Mouse (Mus musculus) limb, embryonic 12.5 days (tissue): ENCODE results near the gene Cacng3. TPM values are rescaled to one million over a fixed set of nuclear protein-coding genes. Genes with fewer than 3 reads are reported as not detected.

ENCODE experiments used
- ATAC-seq: fragments of 200-750 bp; cut with Nextera tagmentation; 2 replicates; pipeline ENCODE4 v1.8.0; 2017; ENCODE audit warnings: low read depth, moderate TSS enrichment; ENCODE audit not compliant: insufficient number of reproducible peaks, insufficient read depth, low FRiP score, low TSS enrichment
- H3K27ac ChIP-seq: fragments of 300-500 bp; sonication (generic); 2 replicates; pipeline ENCODE4 v1.5.1; 2016; ENCODE audit warnings: mild to moderate bottlenecking, moderate library complexity
- H3K27me3 ChIP-seq: fragments of 300-500 bp; sonication (generic); 2 replicates; pipeline ENCODE4 v1.6.1; 2016; ENCODE audit warnings: mild to moderate bottlenecking, moderate library complexity
- H3K36me3 ChIP-seq: fragments of 300-500 bp; sonication (generic); 2 replicates; pipeline ENCODE4 v1.6.1; 2016; ENCODE audit warnings: mild to moderate bottlenecking, moderate library complexity
- H3K4me1 ChIP-seq: fragments of 300-500 bp; sonication (generic); replicated peaks from 2 replicates; pipeline ENCODE4 v1.6.1; 2016
- H3K4me2 ChIP-seq: fragments of 300-500 bp; sonication (generic); 2 replicates; pipeline ENCODE4 v1.6.1; 2016; ENCODE audit warnings: mild to moderate bottlenecking, moderate library complexity
- H3K4me3 ChIP-seq: fragments of 300-500 bp; sonication (generic); replicated peaks from 2 replicates; pipeline ENCODE4 v1.5.1; 2016; ENCODE audit warnings: mild to moderate bottlenecking
- H3K9ac ChIP-seq: fragments of 300-500 bp; sonication (generic); replicated peaks from 2 replicates; pipeline ENCODE4 v1.6.1; 2016; ENCODE audit warnings: mild to moderate bottlenecking, moderate library complexity
- H3K9me3 ChIP-seq: fragments of 300-500 bp; sonication (generic); 2 replicates; pipeline ENCODE4 v1.6.1; 2016; ENCODE audit warnings: mild to moderate bottlenecking, moderate library complexity
- WGBS: fragments of 180-500 bp; shearing (Covaris S2); methylation state at CpG from one replicate; pipeline ENCODE4 v1.1.7; 2016; 5-methylcytosine and 5-hydroxymethylcytosine counted together
- polyA plus RNA-seq: library from polyadenylated mRNA; unstranded; fragments of >200 nt; fragmentation: Nextera tagmentation; extraction: Ambion mirVana; gene quantifications from 2 replicates; pipeline ENCODE4 v1.2.1, GENCODE M21; 2016

The Cacng3 gene
- not detected in 2 replicates for polyA plus RNA-seq

DNA sequence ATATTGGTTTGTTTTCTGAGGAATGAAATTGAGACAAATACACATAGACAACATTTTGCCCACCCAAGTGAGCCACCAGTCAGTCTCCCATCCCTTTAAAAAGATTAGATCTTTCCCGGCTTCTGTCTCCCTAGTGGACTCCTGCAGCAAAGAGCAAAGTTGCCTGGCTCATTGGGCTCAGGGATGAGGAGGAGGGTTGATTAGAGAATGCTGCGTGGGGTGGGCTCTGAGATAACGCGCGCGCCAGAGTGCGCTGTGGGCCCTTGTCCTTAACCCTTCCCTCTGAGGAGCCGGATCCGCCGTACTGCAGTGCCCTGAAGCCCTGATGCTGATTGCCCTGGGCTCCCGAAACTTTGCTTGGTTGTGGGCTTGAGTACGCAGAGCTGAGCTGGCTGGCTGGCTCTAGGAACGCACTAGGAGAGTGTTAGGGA lies at the start of gene Cacng3:
Cacng3 (plus strand) TSS at position 51 of the 431 bp plus-strand sequence.
- Histone ChIP-seq H3K4me3 (no peak within 1 kb of the TSS), H3K4me2 (0 out of 2 replicates have a peak within 1 kb of the TSS, but pooled peaks have one; percentile 6), H3K27ac (no peak within 1 kb of the TSS), H3K9ac (no peak within 1 kb of the TSS), H3K4me1 (0 out of 2 replicates have a peak, but pooled peaks cover 5% of the 10 kb centered on the region), H3K27me3 (peaks cover 19% of the 10 kb centered on the region), H3K36me3 (no peaks in the 10 kb centered on the region), H3K9me3 (no peaks in the 10 kb centered on the region)
- ATAC-seq: no peak
- WGBS: 26% methylated on average over 13 of the region's 13 CpGs

- H3K36me3 ChIP-seq: no peaks in the 10 kb centered on the region
- ATAC-seq: no peak
- H3K4me3 ChIP-seq: no peak overlapping the region
- WGBS: 58% methylated on average over 9 of the region's 9 CpGs
- H3K4me1 ChIP-seq: no peaks in the 10 kb centered on the region
- H3K9ac ChIP-seq: no peak overlapping the region
- no peak overlapping the region for H3K4me2 ChIP-seq
- H3K27ac ChIP-seq: no peak overlapping the region
- 0 out of 2 replicates have a peak, but pooled peaks cover 4% of the 10 kb centered on the region for H3K9me3 ChIP-seq
- H3K27me3 ChIP-seq: no peaks in the 10 kb centered on the region
Measured at GRCm38 (mm10) chr7:122622125-122622774, 48.0 kb upstream of the Cacng3 start.

- Histone ChIP-seq H3K9ac (no peak overlapping the region), H3K4me3 (no peak overlapping the region), H3K27me3 (no peaks in the 10 kb centered on the region), H3K9me3 (0 out of 2 replicates have a peak, but pooled peaks cover 4% of the 10 kb centered on the region), H3K4me2 (no peak overlapping the region), H3K4me1 (no peaks in the 10 kb centered on the region), H3K36me3 (no peaks in the 10 kb centered on the region), H3K27ac (no peak overlapping the region)
- WGBS: 73% methylated on average over 1 of the region's 1 CpGs
- no peak for ATAC-seq
Measured at GRCm38 (mm10) chr7:122623753-122624152, 46.5 kb upstream of the Cacng3 start.

DNA sequence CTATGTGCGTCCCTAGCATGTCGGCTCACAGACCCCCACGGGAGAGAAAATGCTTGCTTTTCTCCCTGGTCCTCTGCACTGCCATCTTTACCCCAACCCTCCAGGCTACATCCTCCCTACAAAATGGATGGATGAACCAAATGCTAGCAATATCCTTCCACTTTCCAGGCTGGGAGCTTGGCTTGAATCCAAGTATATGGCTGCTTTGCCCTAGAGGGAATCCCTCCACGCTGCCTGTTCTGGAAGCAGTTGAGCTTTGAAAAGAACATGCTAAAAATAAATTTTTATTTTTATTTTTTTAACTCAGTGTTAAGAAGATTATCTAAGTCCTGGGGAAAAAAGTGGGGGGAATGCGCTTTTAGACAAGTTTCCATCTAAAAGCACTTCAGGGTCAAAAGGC lies 42.2 kb upstream of the Cacng3 start:
- no peak for ATAC-seq
- Histone ChIP-seq H3K4me3 (no peak overlapping the region), H3K4me2 (no peak overlapping the region), H3K4me1 (no peaks in the 10 kb centered on the region), H3K9ac (no peak overlapping the region), H3K27ac (no peak overlapping the region), H3K27me3 (no peaks in the 10 kb centered on the region), H3K9me3 (0 out of 2 replicates have a peak, but pooled peaks cover 4% of the 10 kb centered on the region), H3K36me3 (no peaks in the 10 kb centered on the region)
- 86% methylated on average over 5 of the region's 5 CpGs for WGBS

DNA sequence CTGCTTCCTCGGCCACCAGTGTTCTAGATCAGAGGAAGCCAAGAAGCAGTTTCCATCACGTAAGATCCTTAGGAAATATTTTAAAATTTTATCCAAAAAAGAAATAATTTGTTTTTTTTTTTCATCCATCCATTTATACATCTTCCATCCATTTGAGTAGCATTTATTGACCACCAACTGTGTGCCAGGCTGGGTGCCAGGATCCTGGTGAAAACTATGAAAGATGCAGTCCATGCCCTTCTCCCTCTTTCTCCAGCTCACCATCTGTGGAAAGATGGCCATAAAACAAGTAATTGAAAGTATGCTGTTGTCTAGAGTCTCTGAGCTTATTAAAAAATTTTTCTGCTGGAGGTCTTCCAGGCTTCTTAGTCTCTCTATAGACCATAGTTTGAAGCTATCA lies 39.9 kb upstream of the Cacng3 start:
- H3K4me3 ChIP-seq: no peak overlapping the region
- no peak overlapping the region for H3K4me2 ChIP-seq
- no peaks in the 10 kb centered on the region for H3K36me3 ChIP-seq
- no peaks in the 10 kb centered on the region for H3K27me3 ChIP-seq
- WGBS: 80% methylated on average over 2 of the region's 2 CpGs
- no peaks in the 10 kb centered on the region for H3K9me3 ChIP-seq
- H3K27ac ChIP-seq: no peak overlapping the region
- H3K9ac ChIP-seq: no peak overlapping the region
- no peak for ATAC-seq
- no peaks in the 10 kb centered on the region for H3K4me1 ChIP-seq

DNA sequence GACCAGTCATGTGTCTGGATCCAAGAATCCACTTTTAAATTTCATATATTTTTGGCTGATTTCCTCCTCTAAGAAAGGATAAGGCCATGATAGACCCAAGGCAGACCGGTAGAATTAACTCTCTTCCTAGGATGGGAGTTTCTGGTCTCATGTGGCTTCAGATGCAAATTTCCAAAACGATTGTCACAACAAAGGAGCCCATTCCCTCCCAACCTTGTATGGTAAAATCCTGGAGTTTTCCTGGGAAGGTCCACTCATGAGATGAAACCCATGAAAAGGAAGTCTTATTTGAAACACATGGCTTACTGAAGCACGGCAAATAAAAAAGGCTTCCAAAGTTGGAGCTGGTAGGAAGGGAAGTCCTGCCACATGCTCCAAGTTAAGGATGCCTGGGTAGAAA lies 39.1 kb upstream of the Cacng3 start:
- Histone ChIP-seq H3K27me3 (no peaks in the 10 kb centered on the region), H3K4me3 (no peak overlapping the region), H3K27ac (no peak overlapping the region), H3K4me2 (no peak overlapping the region), H3K4me1 (no peaks in the 10 kb centered on the region), H3K9me3 (no peaks in the 10 kb centered on the region), H3K36me3 (no peaks in the 10 kb centered on the region), H3K9ac (no peak overlapping the region)
- WGBS: 64% methylated on average over 3 of the region's 3 CpGs
- ATAC-seq: no peak

DNA sequence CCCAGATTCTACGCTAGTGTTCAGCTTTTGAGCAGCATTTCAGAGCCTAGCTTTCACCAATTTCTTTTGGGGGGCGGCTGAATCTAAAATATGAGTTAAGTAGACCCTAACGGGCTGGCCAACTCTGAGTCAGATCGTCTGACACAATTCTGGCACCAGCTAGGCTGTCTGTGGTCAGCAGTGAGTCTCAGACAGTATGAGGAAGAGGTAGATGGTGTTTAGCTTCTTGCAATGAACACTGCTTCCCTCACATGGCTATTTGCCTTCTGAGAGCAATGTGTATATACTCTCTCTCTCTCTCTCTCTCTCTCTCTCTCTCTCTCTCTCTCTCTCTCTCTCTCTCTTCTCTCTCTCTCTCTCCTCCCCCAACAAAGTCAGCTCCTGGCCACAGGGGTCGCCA lies 37.3 kb upstream of the Cacng3 start:
- no peak for ATAC-seq
- 75% methylated on average over 5 of the region's 5 CpGs for WGBS
- no peak overlapping the region for H3K9ac ChIP-seq
- H3K4me3 ChIP-seq: no peak overlapping the region
- no peaks in the 10 kb centered on the region for H3K36me3 ChIP-seq
- no peak overlapping the region for H3K4me2 ChIP-seq
- no peaks in the 10 kb centered on the region for H3K9me3 ChIP-seq
- no peak overlapping the region for H3K27ac ChIP-seq
- H3K4me1 ChIP-seq: no peaks in the 10 kb centered on the region
- H3K27me3 ChIP-seq: no peaks in the 10 kb centered on the region

DNA sequence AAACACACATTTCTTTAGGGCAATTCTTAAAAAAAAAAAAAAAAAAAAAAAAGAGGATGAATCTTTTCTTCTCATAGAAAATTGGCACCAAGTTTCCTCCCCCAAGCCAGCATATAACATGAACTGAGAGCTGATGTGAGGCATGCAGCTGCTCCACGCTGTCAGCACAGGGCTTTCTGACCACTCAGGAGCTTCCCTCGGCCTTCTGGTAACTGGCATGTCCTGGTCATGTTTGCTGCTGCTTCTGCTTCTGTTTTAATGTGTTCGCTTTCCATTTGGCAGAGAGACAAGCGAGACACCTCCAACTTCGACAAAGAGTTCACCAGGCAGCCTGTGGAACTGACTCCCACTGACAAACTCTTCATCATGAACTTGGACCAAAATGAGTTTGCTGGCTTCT lies 36.8 kb upstream of the Cacng3 start:
- Histone ChIP-seq H3K9me3 (no peaks in the 10 kb centered on the region), H3K36me3 (no peaks in the 10 kb centered on the region), H3K4me1 (no peaks in the 10 kb centered on the region), H3K4me2 (no peak overlapping the region), H3K4me3 (no peak overlapping the region), H3K27ac (no peak overlapping the region), H3K27me3 (no peaks in the 10 kb centered on the region), H3K9ac (no peak overlapping the region)
- 91% methylated on average over 5 of the region's 5 CpGs for WGBS
- no peak for ATAC-seq

- H3K27me3 ChIP-seq: no peaks in the 10 kb centered on the region
- H3K4me2 ChIP-seq: no peak overlapping the region
- H3K36me3 ChIP-seq: no peaks in the 10 kb centered on the region
- H3K4me3 ChIP-seq: no peak overlapping the region
- ATAC-seq: no peak
- no peak overlapping the region for H3K27ac ChIP-seq
- no peaks in the 10 kb centered on the region for H3K9me3 ChIP-seq
- no peaks in the 10 kb centered on the region for H3K4me1 ChIP-seq
- 92% methylated on average over 8 of the region's 8 CpGs for WGBS
- H3K9ac ChIP-seq: no peak overlapping the region
Measured at GRCm38 (mm10) chr7:122643676-122644075, 26.6 kb upstream of the Cacng3 start.

DNA sequence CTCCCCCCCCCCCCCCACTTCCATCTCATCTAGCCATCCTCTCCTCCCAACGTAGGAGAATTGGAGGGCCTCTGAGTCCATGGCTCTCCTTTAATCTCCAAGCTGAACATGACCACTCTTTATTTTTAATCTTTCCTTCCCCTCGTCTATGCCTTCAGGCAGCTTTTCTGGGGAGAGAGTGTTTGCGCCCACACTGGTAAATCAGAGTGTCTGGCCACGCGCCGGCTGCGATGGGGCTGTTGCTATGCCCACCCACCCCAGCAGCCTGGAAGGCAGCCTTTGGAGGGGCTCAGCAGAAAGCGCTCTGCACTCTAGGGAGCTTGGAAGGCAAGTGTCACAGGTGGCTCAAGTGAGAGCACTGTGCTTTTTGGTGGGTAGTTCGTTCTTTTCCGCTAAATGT lies 21.0 kb upstream of the Cacng3 start:
- Histone ChIP-seq H3K4me3 (no peak overlapping the region), H3K27me3 (no peaks in the 10 kb centered on the region), H3K27ac (no peak overlapping the region), H3K9me3 (no peaks in the 10 kb centered on the region), H3K36me3 (no peaks in the 10 kb centered on the region), H3K4me1 (no peaks in the 10 kb centered on the region), H3K4me2 (no peak overlapping the region), H3K9ac (no peak overlapping the region)
- no peak for ATAC-seq
- WGBS: 84% methylated on average over 10 of the region's 10 CpGs

DNA sequence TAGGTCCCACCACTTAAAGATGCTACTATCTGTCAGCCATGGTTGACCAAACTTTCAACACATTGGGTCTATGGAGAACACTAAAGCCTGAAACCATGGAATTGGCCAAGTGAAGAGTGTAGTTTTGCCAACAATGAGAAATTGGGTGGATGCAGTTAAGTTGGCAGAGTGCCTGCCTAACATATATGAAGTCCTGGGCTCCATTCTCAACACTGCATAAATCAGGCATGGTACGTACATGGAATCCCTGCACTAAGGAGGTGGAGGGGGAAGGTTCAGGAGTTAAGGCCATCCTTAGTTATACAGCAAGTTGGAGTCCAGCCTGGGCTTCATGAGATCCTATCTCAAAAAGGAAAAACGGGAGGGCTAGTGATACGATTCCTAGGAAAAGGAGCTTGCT lies 17.8 kb upstream of the Cacng3 start:
- ATAC-seq: no peak
- Histone ChIP-seq H3K27me3 (no peaks in the 10 kb centered on the region), H3K4me2 (no peak overlapping the region), H3K9me3 (no peaks in the 10 kb centered on the region), H3K4me1 (no peaks in the 10 kb centered on the region), H3K36me3 (no peaks in the 10 kb centered on the region), H3K9ac (no peak overlapping the region), H3K27ac (no peak overlapping the region), H3K4me3 (no peak overlapping the region)
- 79% methylated on average over 3 of the region's 3 CpGs for WGBS

DNA sequence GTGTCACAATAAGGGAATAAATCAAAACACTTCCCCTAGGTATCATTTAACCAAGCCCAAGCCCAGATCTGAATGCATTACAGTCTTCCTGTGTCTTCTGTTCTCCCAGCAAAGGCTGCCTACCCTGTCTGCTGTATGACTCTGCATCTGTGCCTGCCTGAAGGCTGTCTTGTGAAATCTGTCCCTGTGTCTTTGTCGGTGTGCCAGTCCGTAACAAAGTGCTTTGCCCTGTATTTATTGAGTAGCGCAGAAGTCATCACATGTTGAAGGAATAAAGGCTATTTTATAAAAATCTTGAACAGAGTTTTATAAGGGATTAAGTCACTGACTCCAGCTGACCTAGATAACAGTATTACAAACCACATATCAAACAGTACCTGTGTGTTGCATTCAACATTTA lies 13.6 kb upstream of the Cacng3 start:
- Histone ChIP-seq H3K4me2 (no peak overlapping the region), H3K9me3 (no peaks in the 10 kb centered on the region), H3K36me3 (no peaks in the 10 kb centered on the region), H3K4me1 (no peaks in the 10 kb centered on the region), H3K27me3 (no peaks in the 10 kb centered on the region), H3K4me3 (no peak overlapping the region), H3K27ac (no peak overlapping the region), H3K9ac (no peak overlapping the region)
- WGBS: 87% methylated on average over 3 of the region's 3 CpGs
- no peak for ATAC-seq
